Mouse (Mus musculus) right cerebral cortex, adult 2 months (tissue): ENCODE measurements around the gene Gapdhs.

ENCODE experiments used
- DNase-seq, 2 experiments: peaks; one replicate each; pipeline ENCODE4 v3.0.0; 2021 to 2022; ENCODE audit warnings: low spot score in 2 of 2

The Gapdhs gene

DNA sequence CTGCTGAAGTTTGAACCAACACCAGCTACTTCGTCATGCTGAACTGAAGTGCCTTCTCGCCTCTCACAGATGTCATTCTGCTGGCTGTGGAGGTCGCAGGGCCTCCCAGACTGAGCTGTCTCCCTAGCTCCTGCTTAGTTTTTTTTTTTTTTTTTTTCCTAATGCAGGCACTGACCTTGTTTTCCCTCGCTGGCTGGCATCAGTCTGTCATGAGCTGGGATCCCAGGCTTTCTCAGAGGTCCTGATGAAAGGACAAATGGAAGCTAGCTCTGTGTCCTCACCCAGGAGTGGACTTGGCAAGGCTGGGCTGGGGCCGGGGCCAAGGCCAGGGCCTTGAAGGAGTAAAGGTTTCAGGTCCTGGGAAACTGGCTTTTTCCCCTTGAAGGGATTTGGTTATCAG lies 61.6 kb downstream of the Gapdhs start:
- no peak for DNase-seq
